Mouse (Mus musculus): ENCODE measurements around the gene Adgrb3.

Adgrb3 gene

GRCm38 (mm10) chr1:25828971-25829920 is at the start of gene Adgrb3:
Gene Adgrb3 (minus strand): TSS chr1:25829707.
- peak; percentile 21 for DNase-seq

GRCm38 (mm10) chr1:25877526-25877925 is 48.0 kb upstream of the Adgrb3 start:
- DNase-seq: no peak

DNA sequence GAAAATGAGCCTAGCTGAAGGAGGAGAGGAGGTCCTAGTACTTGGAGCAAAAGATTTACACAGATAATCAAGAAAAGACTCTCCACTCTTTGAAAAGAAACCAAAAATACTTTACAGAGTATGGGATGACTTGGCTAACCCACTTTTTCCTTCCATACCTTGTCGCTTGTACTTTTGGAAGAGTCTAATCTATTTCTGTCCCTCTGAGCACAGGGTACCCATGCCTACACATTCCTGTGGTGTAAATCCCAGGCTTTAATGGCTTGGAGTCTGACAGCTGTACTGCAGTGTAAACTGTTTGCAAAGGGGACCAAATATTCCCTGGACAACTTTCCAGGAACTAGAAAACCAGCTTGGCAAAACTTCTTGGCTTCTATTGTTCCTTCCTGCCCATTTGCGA is 28.0 kb upstream of the Adgrb3 start:
- DNase-seq: no peak

DNA sequence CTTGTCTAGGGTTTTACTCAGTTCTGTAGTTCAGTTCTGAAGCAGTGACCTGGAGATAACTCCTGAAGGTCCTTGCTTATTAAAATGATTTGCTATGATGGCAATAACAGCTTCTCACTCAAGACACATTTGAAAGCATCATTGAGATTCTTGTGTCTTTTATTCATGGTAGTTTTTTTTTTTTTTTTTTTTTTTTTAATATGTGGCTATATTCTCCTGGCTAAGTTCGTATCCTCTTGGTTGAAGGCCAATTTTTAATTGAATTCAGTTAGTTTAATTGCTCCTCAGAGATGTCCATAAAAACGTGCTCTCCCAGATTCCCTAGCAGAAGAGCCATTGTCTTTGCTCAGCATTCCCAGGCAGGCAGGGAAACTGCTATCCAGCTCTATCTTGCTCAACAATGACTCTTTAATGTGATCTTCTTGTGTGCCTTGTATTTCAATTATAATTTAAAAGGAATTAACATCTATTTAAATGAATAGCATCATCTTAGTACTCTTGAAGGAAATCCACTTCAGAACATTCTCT is 25.0 kb upstream of the Adgrb3 start:
- DNase-seq: no peak

GRCm38 (mm10) chr1:25832260-25832659 is 2.8 kb upstream of the Adgrb3 start:
- no peak for DNase-seq

DNA sequence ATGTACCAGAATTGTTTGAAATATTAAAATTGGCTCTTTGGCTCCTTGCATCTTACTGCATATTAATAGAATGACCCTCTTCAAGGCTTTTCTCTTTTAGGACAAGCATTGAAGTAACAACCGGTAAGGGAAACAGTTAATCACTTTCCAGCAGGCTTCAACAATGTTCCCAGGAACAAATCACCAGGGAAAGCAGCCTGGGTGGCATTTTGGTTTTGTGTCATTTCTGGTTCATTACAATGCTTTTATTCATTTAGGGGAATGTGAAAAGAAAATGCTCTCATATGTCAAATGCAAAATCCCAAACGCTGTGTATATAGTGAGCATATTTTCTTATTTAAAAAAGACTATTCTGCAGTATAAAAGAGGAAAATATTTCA is 2.0 kb upstream of the Adgrb3 start:
- peak; percentile 19 for DNase-seq

DNA sequence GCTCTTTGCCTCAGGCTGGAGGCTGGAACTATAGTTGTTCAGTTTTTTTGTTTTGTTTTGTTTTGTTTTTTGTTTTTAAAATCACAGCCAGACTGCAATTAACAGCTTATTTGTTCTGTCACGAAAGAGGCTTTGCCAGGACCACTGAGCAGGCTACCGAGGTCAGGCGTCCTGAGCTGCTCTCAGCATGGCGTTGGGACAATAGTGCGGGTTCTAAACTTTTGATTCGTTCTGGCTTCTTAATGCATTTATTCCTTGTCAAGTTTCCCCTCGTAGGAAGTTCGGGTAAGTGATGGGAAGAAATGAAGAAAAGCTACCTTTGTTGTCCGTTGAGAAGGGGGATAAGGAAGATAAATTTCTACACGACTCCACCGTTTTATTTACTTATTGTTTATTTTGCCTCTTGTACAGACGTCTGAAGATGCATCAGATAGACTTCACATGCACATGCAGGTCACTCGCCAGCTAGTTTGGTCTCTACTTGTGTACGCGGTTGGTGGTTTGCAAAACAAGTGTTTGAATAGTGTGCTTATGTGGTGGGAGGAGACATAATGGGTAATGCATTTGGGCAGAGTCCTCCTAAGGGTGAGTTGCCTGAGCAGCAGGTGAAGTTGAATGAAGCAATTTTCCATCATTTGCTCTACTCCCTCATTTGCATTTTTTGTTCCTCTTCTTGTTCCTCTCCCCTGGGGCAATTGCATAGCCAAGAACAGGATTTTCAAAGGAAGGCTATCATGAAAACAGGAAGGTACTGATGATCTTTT is 1.4 kb upstream of the Adgrb3 start:
- peak; percentile 18 for DNase-seq

GRCm38 (mm10) chr1:25829921-25830751 is 629 bp upstream of the Adgrb3 start:
- DNase-seq: peak; percentile 88

DNA sequence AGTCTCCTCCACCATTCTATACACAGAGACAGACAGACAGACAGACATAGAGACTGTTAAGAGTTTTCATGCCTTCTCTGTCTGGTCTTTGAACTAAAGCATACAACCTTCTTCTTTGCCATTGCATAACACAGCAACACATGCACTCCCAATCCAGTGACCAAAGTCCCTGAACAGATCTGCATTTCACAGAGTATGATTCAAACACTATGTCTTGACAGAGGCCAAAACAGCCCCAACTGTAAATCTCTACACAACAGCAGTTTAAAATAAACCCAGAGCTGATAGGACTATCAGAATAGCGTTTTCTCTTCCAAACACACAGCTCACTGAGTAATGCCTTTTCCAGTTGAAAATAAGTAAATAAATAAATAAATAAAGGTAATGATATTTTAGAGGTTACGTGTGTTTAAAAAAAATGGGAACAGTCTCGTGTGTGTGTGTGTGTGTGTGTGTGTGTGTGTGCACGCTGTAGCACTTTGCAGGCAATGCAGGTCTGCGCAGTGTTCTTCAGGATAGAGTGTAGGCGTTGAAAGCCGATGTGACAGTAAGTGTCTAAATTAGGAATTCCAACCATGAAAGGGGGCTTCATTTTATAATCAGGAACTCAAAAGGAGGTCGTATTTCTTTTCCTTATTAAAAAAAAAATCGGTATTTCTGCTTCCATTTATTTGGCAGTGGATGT is 1.3 kb downstream of the Adgrb3 start:
- DNase-seq: no peak

DNA sequence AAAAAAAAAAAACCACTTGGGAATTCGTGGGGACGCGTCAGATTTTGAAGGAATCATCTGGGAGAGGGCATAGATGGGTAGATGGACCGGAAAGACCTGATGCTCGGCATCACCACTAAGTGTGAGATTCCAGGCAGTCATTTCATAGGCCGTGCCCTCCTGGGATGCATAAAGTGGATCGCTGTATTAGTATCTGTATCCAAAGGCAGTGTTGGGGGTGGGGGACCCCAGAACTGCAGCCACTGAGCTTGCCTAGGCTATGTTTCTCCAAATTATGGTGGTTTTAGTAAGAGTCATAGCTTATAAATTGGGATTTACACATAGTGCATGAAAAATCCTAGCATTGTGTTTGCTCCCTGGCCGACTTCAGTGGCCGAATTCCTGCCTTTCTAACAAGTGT is 2.1 kb downstream of the Adgrb3 start:
- DNase-seq: no peak

GRCm38 (mm10) chr1:25826771-25827170 is 2.7 kb downstream of the Adgrb3 start:
- peak; percentile 62 for DNase-seq

GRCm38 (mm10) chr1:25824626-25825025 is 4.9 kb downstream of the Adgrb3 start:
- no peak for DNase-seq

DNA sequence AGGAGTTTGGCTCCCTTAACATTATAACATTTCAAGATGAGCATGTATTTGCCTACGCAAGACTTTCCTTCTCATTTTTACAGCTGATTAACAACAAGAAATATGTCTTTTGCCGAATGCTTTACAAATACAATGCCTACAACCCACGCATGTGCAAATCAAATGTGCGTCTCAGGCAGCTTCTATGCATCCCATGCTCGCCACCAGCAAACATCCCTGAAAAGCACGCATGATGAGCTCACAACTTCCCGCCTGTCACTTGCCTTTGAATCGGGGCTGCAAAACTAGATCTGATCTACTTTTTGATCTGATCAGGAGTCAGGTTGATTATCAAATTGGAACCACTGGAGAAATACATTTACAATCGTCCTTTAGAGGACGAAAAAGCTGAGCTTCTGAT is 5.5 kb downstream of the Adgrb3 start:
- no peak for DNase-seq

- DNase-seq: no peak
Measured at GRCm38 (mm10) chr1:25815491-25815890, 14.0 kb downstream of the Adgrb3 start.

- DNase-seq: no peak
Measured at GRCm38 (mm10) chr1:25778784-25779183, 50.7 kb downstream of the Adgrb3 start.

DNA sequence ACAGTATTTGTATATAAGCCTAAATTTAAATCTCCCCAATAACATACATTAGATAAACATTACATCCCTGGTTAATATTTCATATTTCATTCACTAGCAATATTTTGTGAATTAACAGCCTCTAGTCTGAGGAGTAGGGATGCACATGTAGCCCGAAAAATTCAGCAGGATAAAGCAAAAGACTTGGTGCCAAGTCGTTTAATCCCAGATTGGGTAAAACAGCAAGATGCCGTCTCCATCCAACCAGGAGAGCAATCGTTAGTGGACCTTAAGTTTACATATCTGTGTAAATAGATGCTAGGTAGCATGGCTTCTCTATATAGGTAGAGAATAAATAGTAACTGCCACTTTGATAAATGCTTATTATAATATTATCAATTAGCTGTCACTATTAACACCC is 52.0 kb downstream of the Adgrb3 start:
- no peak for DNase-seq

DNA sequence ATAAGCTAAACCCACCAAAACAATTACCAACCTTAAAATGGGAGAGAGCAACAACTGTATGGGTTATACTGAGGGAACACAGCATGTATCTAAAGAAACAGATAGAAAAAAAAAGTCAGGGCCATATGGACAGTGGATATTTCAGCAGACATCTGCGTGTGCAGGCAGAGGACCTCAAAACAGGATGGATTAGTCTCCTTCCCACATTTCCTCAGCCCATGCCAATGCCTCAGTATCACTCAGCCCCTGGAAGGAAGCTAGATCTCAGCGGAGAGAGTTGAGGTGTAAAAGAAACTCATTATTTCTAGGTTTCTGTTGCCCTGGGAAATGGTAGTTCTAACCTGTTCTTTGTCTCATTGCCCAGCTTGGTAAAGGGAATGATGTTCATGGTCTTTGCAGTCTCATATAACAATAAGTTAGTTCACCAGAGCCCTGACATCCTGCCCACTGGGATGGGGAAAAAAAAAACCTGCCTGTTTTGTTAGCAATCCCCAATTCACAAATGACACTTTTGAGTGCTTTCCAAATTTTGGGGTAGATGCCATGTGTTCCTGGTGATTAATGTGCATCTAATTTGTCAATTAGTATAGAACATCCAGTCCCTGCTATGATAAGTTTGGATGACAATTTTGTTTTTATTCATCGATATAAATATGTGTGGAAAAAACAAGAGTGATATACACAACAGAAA is 53.9 kb downstream of the Adgrb3 start:
- no peak for DNase-seq

DNA sequence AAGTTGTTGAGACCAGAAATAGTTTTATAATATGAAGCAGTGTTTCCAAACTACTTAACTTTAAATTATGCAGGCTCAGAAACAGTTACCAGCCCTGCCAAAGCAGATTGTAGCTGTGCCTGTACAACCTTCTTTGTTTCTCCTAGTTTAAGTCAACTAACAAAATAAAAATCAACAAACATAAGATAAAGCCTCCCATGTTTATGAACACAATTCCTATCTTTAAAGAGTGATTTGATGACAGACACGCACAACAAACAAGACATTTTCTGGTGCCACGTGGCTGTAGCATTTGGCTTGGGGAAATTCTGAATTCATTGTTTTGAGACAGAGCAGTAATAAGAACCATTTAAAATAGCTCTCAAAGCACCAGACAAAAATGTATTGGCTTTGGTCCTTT is 60.5 kb downstream of the Adgrb3 start:
- no peak for DNase-seq

DNA sequence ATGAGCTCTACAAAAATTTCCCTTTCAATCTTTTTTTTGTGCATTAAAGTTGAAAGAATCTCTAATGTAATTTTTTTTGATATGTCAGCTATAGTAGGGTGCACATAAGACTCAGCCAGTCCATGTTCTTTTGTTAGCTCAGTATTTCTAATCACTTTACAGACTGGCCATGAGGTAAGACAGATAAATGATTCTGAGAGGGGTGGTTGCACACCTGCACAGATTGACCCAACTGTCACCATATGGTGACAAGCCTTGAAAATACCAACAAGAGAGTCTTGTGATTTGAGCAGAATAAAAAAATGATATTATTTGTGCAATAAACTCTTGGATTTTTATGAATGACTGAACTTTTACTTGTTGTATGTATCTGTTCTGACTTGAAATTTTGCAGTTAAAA is 74.2 kb downstream of the Adgrb3 start:
- no peak for DNase-seq

- DNase-seq: no peak
Measured at GRCm38 (mm10) chr1:25754528-25754927, 75.0 kb downstream of the Adgrb3 start.

DNA sequence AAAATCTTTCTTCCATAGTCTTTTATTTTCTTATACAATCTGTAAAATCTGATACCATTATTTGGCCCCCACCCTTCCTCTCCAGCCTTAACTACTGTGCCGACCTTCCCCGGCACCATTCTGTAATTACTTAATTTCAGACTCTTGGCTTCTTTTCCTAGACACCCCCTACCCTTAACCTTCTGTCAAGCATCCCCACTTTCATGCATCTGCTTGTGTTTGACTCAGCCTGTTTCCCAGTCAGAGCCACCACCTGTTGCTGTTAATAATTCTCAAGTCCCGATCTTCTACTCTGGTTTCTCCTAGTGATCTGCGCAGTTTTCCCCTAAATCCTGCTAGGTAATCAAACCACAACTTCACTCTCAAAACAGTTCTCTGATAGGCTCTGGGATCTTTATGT is 83.9 kb downstream of the Adgrb3 start:
- DNase-seq: peak; percentile 3

DNA sequence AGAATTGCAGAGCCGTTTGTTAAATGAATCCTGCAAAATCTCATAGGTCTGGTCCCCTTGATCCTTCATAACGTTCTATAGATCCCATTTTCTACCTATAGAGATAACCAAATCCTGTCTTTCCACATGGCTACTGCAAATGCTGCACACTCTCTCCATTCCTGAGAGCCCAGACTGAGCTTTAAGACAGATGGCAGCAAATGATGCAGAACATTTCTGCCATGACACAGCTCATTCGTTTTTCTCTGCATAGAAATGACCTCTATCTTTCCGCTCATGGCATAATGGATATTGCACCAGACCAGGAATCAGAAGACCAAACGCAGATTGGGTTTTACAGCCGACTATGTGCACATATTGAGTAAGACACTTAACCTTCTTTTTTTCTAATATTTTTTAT is 84.8 kb downstream of the Adgrb3 start:
- no peak for DNase-seq

All from embryo, embryonic 11 days (tissue).